Mouse (Mus musculus): ENCODE data around the gene C1qbp. TPM values are rescaled to one million over a fixed set of nuclear protein-coding genes. Genes with fewer than 3 reads are reported as not detected.

The C1qbp gene
- total RNA-seq, 4 experiments from 2014 or later, result 181 to 218 (median 205) TPM

DNA sequence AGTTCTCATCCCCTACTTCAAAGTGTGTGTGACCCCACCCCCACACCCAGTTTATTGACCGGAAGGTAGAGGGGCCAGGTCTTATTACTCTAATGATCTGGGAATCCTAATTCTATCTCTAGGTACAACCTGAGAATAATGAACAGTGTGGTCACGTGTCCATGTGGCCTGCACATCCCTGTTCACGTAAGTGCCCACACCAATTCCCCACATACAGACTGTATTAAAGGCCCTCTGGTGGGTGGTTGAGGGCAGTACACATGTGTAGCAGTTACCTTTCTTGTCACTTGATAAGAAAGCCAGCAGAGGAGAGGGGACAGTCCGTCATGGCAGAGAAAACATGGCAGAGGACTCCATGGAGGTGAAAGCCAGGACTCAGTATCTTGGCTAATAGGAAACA, 8.9 kb downstream of the C1qbp start:
- DNase-seq, result no peak

DNA sequence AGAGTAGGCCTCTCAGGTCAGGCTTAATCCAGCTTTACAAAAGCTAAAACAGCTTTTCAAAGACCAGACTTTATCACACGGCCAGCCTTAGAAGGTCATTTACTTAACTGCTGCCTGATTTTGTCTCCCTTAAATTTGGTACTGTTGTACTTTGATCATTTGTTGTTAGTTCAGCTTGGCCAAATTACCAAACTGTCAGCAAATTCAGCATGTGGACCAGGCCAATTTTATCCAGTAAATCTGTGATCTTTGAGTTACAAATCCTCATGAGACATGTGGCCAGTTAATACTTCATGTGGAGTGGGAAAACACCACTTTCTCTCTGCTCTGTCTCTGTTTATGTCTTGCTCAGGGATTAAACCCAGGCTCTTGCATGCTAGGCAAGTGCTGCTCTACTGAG, 10.2 kb downstream of the C1qbp start:
- no peak for DNase-seq

DNA sequence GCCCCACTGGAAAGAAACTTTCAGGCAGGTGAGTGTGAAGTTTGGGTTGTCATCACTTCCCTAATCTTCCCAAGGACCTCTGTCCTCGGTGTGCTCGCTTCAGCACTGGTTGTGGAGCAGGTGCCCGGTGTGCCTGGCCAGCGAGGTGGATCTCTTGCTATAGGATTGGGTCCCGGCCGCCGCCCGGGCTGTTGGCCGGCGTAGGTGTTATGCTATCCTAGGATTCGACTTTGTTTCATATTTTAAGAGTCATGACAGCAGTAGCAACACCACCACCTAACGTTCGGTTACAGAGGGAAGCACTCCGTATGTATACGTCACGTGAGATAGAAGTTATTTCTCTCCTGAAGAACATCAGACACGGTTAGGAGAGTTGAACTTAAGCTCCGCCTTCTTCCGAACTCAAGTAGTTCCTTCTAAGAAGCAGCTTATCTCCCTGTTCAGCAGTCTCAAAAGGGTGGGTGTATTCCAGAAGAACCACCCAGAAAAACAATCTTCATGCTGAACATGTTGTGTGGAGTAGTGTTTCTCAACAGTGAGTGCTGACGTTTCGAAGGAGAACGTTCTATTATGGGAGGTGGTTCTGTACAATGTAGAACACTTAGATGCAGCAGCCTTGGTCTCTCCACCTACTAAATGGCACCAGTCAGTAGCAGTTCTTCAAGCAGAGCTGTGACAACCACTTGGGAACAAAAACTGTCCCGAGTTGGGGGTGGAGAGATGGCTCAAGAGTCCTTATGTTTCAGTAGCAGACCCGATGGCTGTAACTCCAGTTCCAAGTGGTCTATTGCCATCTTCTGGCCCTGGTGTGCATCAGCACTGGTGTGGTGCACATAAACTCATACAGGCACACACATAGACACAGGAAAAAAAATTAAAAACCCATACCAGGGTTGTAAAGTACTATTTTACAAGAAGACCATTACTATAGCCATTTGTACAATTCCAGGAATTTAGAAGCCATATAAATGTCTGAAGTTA, 12.0 kb downstream of the C1qbp start:
- DNase-seq, result no peak

DNA sequence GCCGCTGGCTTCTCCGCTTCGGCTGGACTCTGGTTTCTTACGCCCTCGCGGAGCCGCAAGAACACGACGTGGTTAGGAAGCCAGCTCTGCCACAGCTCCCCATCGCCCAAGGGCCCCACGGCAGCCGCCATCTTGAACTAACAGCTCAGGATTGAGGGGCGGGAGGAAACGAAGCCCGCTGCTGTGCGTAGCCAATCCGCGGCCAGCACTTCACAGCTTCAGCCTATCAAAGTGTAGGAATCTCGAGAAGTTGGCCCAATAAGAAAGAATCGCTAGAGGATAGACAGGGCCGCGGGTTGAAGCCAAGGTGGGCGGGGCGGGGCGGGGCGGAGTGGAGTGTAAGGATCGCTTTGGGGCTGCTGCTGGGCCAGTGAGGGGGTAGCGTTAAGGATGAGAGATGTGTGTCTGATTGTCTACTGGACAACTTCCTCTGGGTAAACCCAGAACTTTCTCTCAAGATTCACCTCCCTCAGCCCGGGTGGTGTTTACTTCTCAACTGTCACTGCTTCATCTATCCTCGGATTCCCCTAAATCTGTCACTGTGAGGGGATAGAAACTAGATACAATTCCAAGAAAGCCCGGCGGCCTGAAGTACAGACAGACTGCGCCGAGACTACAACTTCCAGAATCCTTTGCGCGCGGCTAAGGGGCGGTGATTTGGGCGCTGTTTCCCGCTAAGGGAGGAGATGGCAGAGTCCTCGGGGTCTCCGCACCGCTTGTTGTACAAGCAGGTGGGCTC, 12.8 kb downstream of the C1qbp start, which contains the start of the genes Nup88 and Rpain:
Gene Nup88, minus strand, starts transcription at position 153 of the 739 bp plus-strand sequence.
Gene Rpain, plus strand, starts transcription at position 393 of the 739 bp plus-strand sequence.
- DNase-seq, result peak; percentile 91

DNA sequence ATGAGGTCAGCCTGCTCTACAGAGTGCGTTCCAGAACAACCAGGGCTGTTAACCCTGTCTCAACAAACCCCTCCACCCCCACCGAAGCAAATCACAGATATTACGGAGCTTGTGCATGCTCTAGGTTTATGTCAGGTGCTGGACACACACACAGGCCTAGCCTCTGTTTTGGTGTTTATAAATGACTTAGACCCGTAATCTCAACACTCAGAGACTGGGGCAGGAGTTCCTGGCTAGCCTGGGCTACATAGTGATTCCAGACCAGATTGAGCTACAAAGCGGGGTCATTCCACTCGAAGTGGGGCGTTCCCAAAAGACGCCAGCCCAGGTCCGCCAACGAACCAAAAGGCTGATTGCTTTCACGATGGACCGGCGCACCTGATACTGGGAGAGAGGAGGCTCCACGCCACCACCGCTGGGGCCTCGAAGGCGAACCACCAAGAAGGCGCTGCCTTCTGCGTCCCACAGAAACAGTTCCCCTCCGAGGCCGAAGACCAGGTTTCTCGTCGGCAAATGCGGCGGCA, 13.5 kb downstream of the C1qbp start:
- no peak for DNase-seq

DNA sequence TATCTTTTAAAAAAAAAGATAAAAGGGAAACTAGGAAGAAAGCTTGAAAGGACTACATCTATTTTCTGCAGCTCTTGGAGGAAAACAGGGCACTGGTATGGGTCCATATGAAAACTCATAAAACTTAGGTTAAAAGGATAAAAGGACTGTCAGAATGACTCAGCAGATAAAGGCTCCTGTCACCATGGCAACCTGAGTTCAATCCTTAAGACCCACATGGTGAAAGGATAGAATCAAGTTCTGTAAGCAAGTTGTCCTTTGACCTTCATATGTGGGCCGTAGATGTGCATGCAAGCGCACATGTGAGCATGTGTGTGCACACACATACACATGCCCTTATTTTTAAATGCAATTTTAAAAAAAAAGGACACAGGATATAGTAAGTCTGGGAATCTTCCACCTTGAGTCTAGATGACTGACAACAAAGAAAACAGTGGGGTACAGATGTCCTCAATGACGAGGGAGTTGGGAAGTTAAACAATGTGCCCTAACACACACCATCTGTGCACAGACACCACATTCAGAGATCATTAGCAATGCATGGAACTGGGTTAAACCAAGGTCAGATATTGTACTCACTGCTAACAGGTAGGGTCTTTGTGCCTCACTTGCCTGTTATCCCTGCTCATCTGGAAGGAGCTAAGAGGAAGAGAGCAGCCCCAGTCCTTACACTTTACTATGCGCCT, 18.5 kb downstream of the C1qbp start:
- no peak for DNase-seq

DNA sequence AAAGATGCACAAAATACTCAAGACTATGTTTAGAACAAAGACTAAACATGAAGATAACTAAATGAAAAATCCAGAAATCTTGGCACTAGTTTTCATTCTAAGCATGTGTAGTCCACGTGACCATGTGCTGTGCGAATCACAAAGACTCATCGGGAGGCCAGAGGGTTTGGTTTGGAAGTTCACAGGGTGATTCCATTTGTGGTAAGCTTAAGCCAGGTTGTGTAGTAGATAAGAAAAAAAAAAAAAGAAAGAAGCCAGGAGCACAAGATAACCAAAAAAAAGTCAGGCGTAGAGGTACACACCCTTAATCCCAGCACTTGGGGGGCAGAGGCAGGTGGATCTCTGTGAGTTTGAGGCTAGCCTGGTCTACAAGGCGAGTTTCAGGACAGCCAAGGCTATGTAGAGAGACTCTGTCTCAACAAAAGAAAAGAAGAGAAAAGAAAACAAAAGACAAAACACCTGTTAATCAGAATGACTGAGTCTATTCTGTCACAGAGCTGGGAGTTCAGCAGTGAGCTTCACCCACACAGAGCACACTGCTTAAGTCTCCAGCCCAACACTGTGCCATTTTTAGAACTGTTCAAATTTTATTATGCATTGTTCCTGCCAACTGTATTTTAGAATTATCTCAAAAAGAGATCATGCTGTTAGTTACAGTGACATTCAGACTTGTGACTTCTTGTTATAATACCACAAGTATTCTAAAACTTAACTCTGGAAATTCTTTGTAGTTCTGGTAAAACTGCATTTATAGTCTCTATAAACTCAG, 21.9 kb downstream of the C1qbp start:
- DNase-seq, result no peak

DNA sequence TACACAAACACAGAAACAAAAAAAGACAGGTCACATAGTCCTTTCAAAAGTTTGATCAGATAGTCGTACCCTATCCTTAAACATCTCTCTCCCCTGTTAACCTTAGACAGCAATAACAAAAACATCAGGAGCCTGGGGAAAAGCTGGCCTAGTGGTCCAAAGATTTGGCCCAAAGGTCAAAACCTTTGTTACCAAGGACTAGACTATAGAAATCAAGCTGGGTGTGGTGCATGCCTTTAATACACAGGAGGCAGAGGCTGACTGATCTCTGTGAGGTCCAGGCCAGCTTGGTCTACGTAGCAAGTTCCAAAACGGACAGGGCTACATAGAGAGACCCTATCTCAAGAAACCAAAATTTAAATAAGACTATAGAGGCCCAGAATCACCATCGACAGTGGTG, 28.1 kb downstream of the C1qbp start:
- no peak for DNase-seq

DNA sequence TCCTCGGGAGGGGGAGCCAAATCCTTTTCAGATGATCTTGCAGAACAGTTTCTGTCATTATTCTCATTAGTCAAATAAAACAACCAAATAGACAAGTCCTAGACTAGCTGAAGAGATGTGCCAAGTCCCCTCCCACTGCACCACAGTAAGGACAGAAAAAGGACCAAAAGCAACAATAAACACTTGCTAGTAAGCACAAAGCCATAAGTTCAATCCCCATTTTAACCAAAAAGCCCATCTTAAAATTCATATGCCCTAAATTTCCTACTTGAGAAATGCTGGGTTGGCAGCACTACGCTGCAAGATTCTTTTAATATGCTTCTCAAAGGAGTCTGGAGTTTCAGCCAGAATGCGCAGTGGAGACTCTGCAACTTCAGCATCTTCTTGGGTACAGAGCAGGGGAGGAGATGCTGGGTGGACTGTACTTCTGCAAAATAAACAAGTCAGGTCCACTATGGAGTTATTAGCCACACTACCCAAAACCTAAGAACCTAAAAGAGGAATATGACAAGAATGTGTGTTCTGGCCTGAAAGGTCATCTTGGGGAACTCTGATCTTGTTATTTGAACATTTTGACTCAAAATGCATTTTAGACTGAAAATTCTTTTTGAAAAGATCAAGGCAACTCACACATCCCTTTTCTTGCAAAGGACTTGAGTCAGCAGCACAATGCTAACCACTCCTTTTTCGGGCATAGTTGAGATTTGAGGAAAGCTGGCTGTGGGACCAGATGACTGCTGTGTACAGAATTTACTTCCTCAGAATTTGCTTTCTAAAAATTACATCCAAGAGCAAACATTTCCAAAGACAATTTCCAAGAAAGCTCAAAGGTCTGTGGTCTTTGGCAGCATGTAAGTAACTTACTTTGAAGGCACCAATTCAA, 37.6 kb downstream of the C1qbp start:
- DNase-seq, result no peak

DNA sequence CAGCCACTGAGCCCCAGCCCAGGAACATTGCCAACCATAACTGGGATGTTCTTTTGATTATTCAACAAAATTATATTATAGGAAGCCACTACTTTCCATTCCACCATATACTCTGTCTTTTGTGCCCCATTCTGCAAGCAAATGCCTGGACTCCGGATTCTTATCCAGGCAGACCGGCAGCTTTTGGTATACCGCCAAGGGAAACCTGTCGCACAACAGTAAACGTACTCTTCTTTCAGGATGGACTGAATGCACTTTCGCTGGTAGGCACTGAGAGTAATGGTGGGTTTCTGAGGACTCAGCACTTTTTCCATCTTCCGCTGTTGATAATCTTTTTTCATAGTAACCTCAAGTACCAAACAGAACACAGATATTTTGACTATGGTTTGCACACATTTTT, 39.2 kb downstream of the C1qbp start:
- DNase-seq, result no peak

DNA sequence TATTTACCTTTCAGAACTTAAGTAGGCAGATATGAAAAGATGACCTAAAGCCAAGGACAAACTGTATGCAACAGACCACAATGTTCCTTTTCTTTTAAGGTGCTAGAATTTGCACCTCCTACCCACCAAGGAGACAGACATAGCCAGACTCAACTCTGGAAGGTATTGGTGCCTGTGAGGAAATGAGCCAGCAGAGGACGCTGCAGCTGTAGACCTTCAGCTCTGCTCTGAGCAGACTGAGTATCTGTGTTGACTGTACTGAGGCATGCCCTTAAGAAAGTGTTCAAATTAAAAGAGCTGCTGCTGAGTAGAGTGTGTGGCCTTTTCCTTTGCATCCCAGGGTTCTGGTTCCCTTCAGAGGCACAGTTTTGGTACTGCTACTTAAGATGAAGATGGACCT, 40.2 kb downstream of the C1qbp start:
- no peak for DNase-seq

DNA sequence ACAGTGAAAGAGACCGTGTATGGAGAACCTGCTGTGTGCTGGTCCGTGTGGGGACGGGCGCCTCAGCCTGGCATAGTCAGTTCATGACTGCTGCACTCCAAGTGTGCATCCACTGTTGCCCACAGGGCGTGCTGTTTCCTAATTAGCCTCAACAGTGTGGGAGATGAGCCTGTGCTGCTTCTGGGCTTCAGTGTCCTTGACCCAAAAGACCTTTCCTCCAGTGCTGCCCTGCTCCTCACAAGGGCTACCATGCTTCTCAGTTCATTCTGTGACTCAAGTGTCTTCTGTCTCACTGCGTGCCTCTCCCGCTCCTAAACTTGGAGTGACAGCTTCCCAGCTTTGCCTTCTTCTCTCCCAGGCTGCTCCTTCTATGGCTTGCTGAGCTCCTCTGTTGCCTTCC, 47.5 kb downstream of the C1qbp start:
- no peak for DNase-seq

DNA sequence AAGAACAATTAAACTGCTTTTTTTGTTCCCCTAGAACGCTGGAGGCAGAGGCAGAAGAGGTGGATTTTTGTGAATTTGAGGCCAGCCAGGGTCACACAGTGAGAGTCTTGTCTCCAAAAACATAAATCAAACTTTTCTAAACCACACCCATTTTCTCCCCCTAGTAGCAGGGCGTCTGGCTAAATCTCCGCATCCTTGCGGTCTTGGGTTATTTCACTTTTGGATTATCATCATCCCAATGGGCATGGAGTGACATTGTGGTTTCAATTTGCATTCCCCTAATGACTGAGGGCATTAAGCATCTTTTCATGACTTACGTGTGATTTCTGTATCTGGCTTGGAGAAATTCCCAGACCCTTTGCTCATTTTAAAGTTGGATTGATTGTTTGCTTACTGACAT, 51.4 kb downstream of the C1qbp start:
- no peak for DNase-seq

Other genes with a start within 250 kb of the C1qbp start
- gene Zfp3, start 218.8 kb downstream of the C1qbp start, total RNA-seq (2022), result 10 to 100 TPM; 11.7 to 14.8 (median 13.9) TPM
- 1 to 10 TPM; 1.1 to 2.7 (median 2.0) TPM for gene Scimp, start 170.4 kb downstream of the C1qbp start, total RNA-seq (2022)
- gene Rabep1, start 138.2 kb downstream of the C1qbp start, total RNA-seq (2022), result 100 to 1,000 TPM; 127 to 241 (median 172) TPM
- 10 to 100 TPM; 52.3 to 79.7 (median 65.2) TPM for gene Nup88, start 13.1 kb downstream of the C1qbp start, total RNA-seq (2022)
- 10 to 100 TPM; 23.0 to 52.2 (median 36.1) TPM for gene Rpain, start 12.8 kb downstream of the C1qbp start, total RNA-seq (2022)
- gene Dhx33, start 21.4 kb upstream of the C1qbp start, total RNA-seq (2022), result 10 to 100 TPM; 32.5 to 34.6 (median 32.9) TPM
- 10 to 100 TPM; 22.5 to 30.3 (median 26.7) TPM for gene Mis12, start 36.6 kb upstream of the C1qbp start, total RNA-seq (2022)
- 10 to 100 TPM; 73.5 to 99.8 (median 89.0) TPM for gene Derl2, start 36.8 kb upstream of the C1qbp start, total RNA-seq (2022)
- 10 to 100 TPM; 16.5 to 25.6 (median 19.5) TPM for gene 6330403K07Rik, start 50.5 kb upstream of the C1qbp start, total RNA-seq (2022)
- 1 to 10 TPM; 1.6 to 2.6 (median 2.1) TPM for gene Nlrp1a, start 161.7 kb upstream of the C1qbp start, total RNA-seq (2022)
- gene Nlrp1b, start 247.7 kb upstream of the C1qbp start, total RNA-seq (2022), result 1 to 10 TPM in 2 of 4 experiments, under 1 TPM in 2; 0.20 to 1.4 (median 0.77) TPM

Measured in adrenal gland, adult 8-10 months (tissue).